Mouse (Mus musculus): ENCODE results near the gene Igsf9.

GRCm38 (mm10) chr1:172458041-172458440, 23.5 kb upstream of the Igsf9 start:
- TF ChIP-seq POLR2A (IDR thresholded peaks at IDR 0.05; ENCODE audit: low read depth, low read length) (no peak), CTCF (IDR thresholded peaks at IDR 0.05; ENCODE audit: borderline replicate concordance, insufficient read depth, low read length) (no peak)

All from embryonic fibroblast, embryonic 13.5 days (primary cell).